Mouse (Mus musculus): ENCODE measurements at regions not wholly inside any gene's neighbourhood (a gene's known extent, or its start where the extent isn't known, plus 50 kb on each side); places are given as distances from the start of the nearest gene placed in this dataset.

- peak; percentile 36 to 70; a peak in 3 of 4 replicates for TF ChIP-seq CTCF (conservative IDR thresholded peaks at IDR 0.05 in 1 of 2, IDR thresholded peaks at IDR 0.05 in 1 of 2; ENCODE audit: low read depth in 2 of 2, low read length in 2 of 2)
- TF ChIP-seq USF1 (IDR thresholded peaks at IDR 0.05; ENCODE audit: low read depth, low read length), result no peak
- 0 out of 2 replicates have a peak, but pooled peaks have one; percentile 20 for TF ChIP-seq ZNF384 (IDR thresholded peaks at IDR 0.05; ENCODE audit: low read depth, low read length)
- no peak for TF ChIP-seq EP300 (IDR thresholded peaks at IDR 0.05; ENCODE audit: low read length)
- no peak for TF ChIP-seq ZKSCAN1 (IDR thresholded peaks at IDR 0.05; ENCODE audit: borderline replicate concordance, low read depth, low read length)
- TF ChIP-seq POLR2A (IDR thresholded peaks at IDR 0.05; ENCODE audit: low read depth, low read length), result no peak
- no peak for TF ChIP-seq ETS1 (conservative IDR thresholded peaks at IDR 0.05; ENCODE audit: low read depth, low read length)
- TF ChIP-seq RAD21 (IDR thresholded peaks at IDR 0.05; ENCODE audit: low read depth, low read length), result peak; percentile 71
- TF ChIP-seq KAT2A (IDR thresholded peaks at IDR 0.05; ENCODE audit: insufficient replicate concordance, low read length), result no peak
- 0 out of 2 replicates have a peak, but pooled peaks have one; percentile 13 for TF ChIP-seq JUND (conservative IDR thresholded peaks at IDR 0.05; ENCODE audit: low read depth, low read length)
- no peak for TF ChIP-seq ZMIZ1 (IDR thresholded peaks at IDR 0.05; ENCODE audit: low read depth, low read length)
- no peak for TF ChIP-seq RCOR1 (conservative IDR thresholded peaks at IDR 0.05; ENCODE audit: low read depth, low read length)
These were observed 98.5 kb upstream of the Atxn7l3b start for GRCm38 (mm10) chr10:113027300-113027699.
